Mouse (Mus musculus) intestine, embryonic 15.5 days (tissue): ENCODE measurements around the gene Nufip1. TPM values are rescaled to one million over a fixed set of nuclear protein-coding genes. Genes with fewer than 3 reads are reported as not detected.
"Not testable (repeated sequence)": the region's sequence is repeated elsewhere in the genome, so short reads cannot be mapped to it uniquely, and the experiment has no call there.

ENCODE experiments used
- ATAC-seq: fragments of 200-750 bp; cut with Nextera tagmentation; 2 replicates; pipeline ENCODE4 v1.8.0; 2017; ENCODE audit warnings: moderate TSS enrichment, moderate library complexity
- H3K27ac ChIP-seq: fragments of 300-500 bp; sonication (generic); 2 replicates; pipeline ENCODE4 v1.5.1; 2015; ENCODE audit warnings: mild to moderate bottlenecking, inconsistent platforms
- H3K27me3 ChIP-seq: fragments of 300-500 bp; sonication (generic); replicated peaks from 2 replicates; pipeline ENCODE4 v1.6.1; 2015; ENCODE audit warnings: inconsistent platforms
- H3K36me3 ChIP-seq: fragments of 300-500 bp; sonication (generic); 2 replicates; pipeline ENCODE4 v1.6.1; 2015; ENCODE audit warnings: inconsistent platforms
- H3K4me1 ChIP-seq: fragments of 300-500 bp; sonication (generic); replicated peaks from 2 replicates; pipeline ENCODE4 v1.6.1; 2015; ENCODE audit warnings: inconsistent platforms
- H3K4me2 ChIP-seq: fragments of 300-500 bp; sonication (generic); replicated peaks from 2 replicates; pipeline ENCODE4 v1.6.1; 2015; ENCODE audit warnings: mild to moderate bottlenecking, inconsistent platforms
- H3K4me3 ChIP-seq: fragments of 300-500 bp; sonication (generic); replicated peaks from 2 replicates; pipeline ENCODE4 v1.5.1; 2015; ENCODE audit warnings: inconsistent platforms
- H3K9ac ChIP-seq: fragments of 300-500 bp; sonication (generic); 2 replicates; pipeline ENCODE4 v1.6.1; 2015; ENCODE audit warnings: inconsistent platforms
- H3K9me3 ChIP-seq: fragments of 300-500 bp; sonication (generic); 2 replicates; pipeline ENCODE4 v1.6.1; 2016; ENCODE audit warnings: inconsistent platforms
- WGBS: fragments of 180-500 bp; shearing (Covaris S2); methylation state at CpG from one replicate; pipeline ENCODE4 v1.1.7; 2015; 5-methylcytosine and 5-hydroxymethylcytosine counted together
- polyA plus RNA-seq: library from polyadenylated mRNA; unstranded; fragments of >200 nt; fragmentation: Nextera tagmentation; extraction: Ambion mirVana; gene quantifications from 2 replicates; pipeline ENCODE4 v1.2.1, GENCODE M21; 2015

Gene Nufip1
- polyA plus RNA-seq, 1 experiment from 2014 or later, result 17.4 TPM

DNA sequence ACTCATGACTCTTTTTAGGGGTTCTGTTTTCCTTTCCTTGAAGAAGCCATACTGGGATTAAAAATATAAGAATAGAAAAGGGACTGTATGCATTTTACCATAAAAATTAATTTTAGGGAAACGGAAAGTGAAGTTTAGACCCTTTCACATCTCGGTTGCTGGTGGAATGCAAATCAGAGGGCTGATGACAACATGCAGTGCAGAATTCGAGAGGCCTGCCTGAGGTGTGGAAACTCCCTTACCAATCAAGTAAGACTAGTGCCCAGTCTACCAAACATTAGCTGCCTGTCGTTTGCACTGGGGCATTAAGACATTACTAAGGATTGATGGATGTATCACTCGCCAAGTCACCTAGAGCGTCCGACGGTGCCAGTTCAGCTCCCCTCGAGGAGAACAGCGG is 37.6 kb downstream of the Nufip1 start:
- Histone ChIP-seq H3K9me3 (no peaks in the 10 kb centered on the region), H3K27me3 (no peaks in the 10 kb centered on the region), H3K27ac (no peak overlapping the region), H3K4me3 (no peak overlapping the region), H3K36me3 (no peaks in the 10 kb centered on the region), H3K4me2 (no peak overlapping the region), H3K9ac (no peak overlapping the region), H3K4me1 (peaks cover 10% of the 10 kb centered on the region; the same call in 1 of the 2 replicates)
- 88% methylated on average over 10 of the region's 10 CpGs for WGBS
- ATAC-seq, result no peak

DNA sequence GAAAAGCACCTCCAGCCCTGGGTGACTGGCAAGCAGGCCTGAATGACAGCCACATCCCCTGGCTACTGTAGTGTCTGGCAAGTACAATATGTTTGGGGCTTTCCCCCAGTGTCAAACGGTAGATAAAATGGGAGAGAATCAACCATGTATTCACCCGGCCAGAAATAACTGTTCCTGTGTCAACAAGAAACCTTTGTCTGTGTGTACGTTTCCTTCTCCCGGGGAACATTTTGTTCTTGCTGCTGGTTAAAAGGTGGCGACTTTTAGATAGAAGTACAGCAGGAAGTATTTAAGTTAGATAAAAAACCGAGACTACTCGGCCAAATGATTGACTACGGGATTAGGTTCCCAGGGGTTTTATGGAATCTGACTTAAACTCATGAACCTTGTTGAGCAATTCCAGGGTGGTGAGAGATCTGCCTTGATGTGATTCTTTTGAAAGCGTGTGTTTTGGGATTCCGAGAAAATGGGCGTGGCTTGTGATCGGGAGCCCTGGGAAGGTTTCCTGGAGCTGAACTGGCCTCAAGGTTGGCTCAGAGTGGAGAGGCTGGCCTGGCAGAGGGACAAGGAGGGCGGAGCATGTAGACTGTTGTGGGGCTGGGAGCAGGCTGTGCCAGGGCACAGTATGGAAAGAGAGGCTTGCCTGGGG is 39.0 kb downstream of the Nufip1 start:
- Histone ChIP-seq H3K36me3 (no peaks in the 10 kb centered on the region), H3K27ac (peak overlapping the region; percentile 32; the same call in 1 of the 2 replicates), H3K4me3 (peak overlapping the region; percentile 22), H3K4me1 (peaks cover 12% of the 10 kb centered on the region; the same call in 1 of the 2 replicates), H3K9ac (0 out of 2 replicates have a peak overlapping the region, but pooled peaks have one; percentile 17), H3K9me3 (no peaks in the 10 kb centered on the region), H3K27me3 (no peaks in the 10 kb centered on the region), H3K4me2 (peak overlapping the region; percentile 46)
- ATAC-seq, result peak; percentile 60
- 20% methylated on average over 13 of the region's 13 CpGs for WGBS

DNA sequence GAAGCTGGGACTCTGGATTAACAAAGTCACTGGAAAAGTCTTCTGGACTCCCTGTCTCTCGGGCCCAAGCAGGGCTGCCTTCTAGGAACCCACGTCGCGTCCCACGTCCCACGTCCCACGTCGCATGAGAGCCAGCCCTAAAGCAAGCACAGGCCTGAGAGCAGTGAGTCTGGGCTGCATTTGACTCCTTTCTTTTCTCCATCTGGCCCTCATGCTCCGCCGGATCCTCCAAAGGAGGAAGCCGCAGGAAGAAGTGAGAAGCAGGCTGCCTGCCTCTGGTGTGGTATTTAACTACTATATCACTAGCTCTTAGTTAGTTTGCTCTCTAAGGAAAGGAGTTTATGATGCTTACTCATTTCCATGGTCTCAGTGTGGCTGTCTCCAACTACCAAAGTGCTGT is 39.8 kb downstream of the Nufip1 start:
- H3K4me2 ChIP-seq, result no peak overlapping the region

DNA sequence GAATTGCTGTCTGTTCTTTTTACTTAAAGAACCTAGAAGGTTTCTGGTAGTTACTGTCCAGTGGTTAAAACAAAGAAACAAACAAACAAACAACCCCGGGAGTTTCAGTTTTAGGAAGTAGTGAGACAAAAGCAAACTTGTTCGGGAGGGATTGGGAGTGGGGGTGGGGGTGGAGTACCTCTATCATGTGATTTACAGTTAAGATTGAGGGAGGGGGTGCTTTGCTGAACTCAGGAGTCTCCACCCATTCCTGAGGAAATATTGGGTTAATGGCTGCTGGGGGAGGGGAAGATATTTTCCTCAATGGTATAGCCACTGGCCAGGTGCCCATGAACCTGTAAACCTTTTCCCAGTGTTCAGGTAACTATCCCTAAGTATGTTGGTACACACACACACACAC is 40.3 kb downstream of the Nufip1 start:
- Histone ChIP-seq H3K9ac (no peak overlapping the region), H3K4me3 (no peak overlapping the region), H3K27ac (no peak overlapping the region), H3K36me3 (no peaks in the 10 kb centered on the region), H3K4me2 (no peak overlapping the region), H3K9me3 (no peaks in the 10 kb centered on the region), H3K4me1 (peaks cover 12% of the 10 kb centered on the region; the same call in 1 of the 2 replicates), H3K27me3 (no peaks in the 10 kb centered on the region)
- no peak for ATAC-seq
- 74% methylated on average over 2 of the region's 2 CpGs for WGBS

More for the DNA sequence above, 39.8 kb downstream of the Nufip1 start:
- 85% methylated on average over 11 of the region's 11 CpGs for WGBS
- H3K4me1 ChIP-seq, result peaks cover 12% of the 10 kb centered on the region; the same call in 1 of the 2 replicates
- no peak for ATAC-seq
- no peaks in the 10 kb centered on the region for H3K9me3 ChIP-seq
- no peak overlapping the region for H3K9ac ChIP-seq
- H3K27ac ChIP-seq, result no peak overlapping the region
- H3K27me3 ChIP-seq, result no peaks in the 10 kb centered on the region
- H3K4me3 ChIP-seq, result no peak overlapping the region
- no peaks in the 10 kb centered on the region for H3K36me3 ChIP-seq

DNA sequence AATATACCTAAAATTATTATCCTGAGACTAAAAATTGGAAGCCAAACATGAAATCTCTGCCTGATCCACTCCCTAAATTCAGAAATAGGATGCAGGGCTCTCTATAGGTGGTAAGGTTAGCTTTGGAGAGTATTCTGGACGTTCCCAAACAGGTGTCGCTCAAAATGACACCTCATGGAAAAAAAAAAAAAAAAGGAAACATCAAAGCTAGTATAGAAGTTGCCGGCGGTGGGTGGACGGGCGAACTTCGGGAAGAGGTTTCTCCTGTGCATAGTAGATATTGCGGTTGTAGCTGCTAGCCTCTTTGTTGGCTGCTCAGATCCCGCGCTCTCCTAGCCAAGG is 41.1 kb downstream of the Nufip1 start:
- H3K27ac ChIP-seq, result peak overlapping the region; percentile 99
- H3K36me3 ChIP-seq, result no peaks in the 10 kb centered on the region
- no peaks in the 10 kb centered on the region for H3K9me3 ChIP-seq
- no peak for ATAC-seq
- peak overlapping the region; percentile 87 for H3K9ac ChIP-seq
- peaks cover 12% of the 10 kb centered on the region; the same call in 1 of the 2 replicates for H3K4me1 ChIP-seq
- H3K4me2 ChIP-seq, result peak overlapping the region; percentile 76
- peak overlapping the region; percentile 77 for H3K4me3 ChIP-seq
- H3K27me3 ChIP-seq, result no peaks in the 10 kb centered on the region
- whole genome bisulfite sequencing, result under 1% methylated on average over 10 of the region's 10 CpGs

DNA sequence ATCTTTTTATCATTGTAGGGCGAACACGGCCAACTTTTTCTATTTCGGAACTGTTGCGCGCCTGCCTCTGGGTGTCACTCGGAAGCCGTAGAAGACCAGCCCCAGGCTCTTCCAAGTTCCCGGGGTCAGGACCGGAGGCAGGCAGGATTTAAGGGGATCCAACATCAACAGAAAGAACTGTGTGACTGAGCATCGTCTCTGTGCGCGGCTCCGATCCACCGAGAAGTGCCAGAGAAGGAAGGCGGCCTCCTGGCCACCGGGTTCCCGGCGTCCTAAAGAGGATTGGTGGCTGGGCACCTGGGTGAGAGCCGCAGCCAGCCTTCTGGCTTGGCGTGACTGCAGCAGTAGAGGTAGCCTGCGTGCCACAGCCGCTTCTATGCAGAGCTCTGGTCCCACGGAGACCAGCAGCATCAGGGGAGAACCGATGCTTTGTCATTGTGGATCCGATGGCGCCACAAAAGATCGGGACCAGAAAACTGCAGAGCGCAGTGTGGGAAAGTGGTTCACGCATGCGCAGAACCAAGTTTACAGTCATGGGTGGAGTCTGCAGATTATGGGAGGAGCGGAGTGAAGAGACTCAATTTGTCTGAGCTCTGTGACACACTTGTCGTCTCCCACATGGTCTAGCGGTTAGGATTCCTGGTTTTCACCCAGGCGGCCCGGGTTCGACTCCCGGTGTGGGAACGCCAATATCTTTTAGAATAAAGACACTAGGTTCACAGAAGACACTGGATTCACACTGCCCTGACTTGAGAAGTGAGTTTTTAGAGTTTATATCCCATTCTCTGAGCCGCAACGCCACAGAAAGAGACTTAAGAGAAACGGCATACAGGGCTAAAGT is 41.7 kb downstream of the Nufip1 start:
- H3K27me3 ChIP-seq, result no peaks in the 10 kb centered on the region
- ATAC-seq, result peak; percentile 95
- H3K4me2 ChIP-seq, result peak overlapping the region; percentile 76
- H3K4me3 ChIP-seq, result peak overlapping the region; percentile 77
- WGBS, result under 1% methylated on average over 41 of the region's 41 CpGs
- peak overlapping the region; percentile 87 for H3K9ac ChIP-seq
- no peaks in the 10 kb centered on the region for H3K36me3 ChIP-seq
- H3K9me3 ChIP-seq, result no peaks in the 10 kb centered on the region
- H3K27ac ChIP-seq, result peak overlapping the region; percentile 99
- peaks cover 12% of the 10 kb centered on the region; the same call in 1 of the 2 replicates for H3K4me1 ChIP-seq

DNA sequence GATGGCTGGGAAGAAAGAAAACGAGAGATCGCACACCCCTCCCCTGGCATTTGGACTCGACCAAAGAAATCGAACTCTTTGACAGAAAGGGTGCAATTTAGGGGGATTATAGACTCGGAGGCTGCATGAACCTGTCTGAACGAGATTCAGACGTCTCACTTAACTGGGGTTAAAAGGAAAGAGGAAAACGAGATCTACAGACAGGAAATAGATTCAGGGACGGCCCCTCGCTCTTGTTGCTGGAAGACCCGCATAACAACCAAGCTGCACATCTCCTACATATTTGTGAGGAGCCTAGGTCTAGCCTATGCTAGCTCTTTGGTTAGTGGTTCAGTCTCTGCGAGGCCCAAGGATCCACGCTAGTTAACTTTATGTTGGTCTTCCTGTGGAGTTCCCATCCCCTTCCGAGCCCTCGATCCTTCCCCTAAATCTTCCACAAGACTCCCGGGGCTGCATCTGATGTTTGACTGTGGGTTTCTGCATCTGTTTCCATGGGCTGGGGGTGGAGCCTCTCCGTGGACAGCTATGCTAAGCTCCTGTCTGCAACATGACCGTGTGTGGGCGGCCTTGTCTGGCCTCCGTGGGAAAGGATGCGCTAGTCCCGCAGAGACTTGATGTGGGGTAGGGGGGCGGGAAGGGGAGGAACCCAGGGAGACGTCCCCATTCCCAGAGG is 42.4 kb downstream of the Nufip1 start:
- peak overlapping the region; percentile 99 for H3K27ac ChIP-seq
- no peaks in the 10 kb centered on the region for H3K36me3 ChIP-seq
- H3K9me3 ChIP-seq, result no peaks in the 10 kb centered on the region
- 9% methylated on average over 24 of the region's 24 CpGs for WGBS
- H3K9ac ChIP-seq, result peak overlapping the region; percentile 26; the same call in 1 of the 2 replicates
- no peaks in the 10 kb centered on the region for H3K27me3 ChIP-seq
- peak overlapping the region; percentile 58 for H3K4me2 ChIP-seq
- H3K4me1 ChIP-seq, result peaks cover 12% of the 10 kb centered on the region; the same call in 1 of the 2 replicates
- peak overlapping the region; percentile 77 for H3K4me3 ChIP-seq
- ATAC-seq, result no peak

DNA sequence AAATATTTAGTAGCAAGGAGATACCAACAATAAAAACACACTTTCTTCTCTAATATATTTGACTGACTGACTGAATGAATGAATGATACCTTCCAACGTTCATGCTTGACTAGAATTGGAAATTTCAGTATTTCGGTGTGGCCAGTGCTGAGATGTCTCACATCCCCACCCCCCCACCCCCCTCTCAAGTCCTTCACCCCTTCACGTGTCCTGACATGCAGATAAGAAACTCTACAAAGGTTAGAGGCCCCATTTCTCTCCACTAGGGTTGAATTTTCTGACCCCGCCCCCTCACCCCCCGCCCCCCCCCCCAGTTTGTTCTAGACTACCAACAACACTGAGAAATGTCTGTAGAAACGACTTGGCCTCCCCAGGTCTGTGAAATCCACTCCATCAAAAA is 43.1 kb downstream of the Nufip1 start:
- Histone ChIP-seq H3K4me2 (no peak overlapping the region; the same call in 1 of the 2 replicates), H3K36me3 (no peaks in the 10 kb centered on the region), H3K9me3 (no peaks in the 10 kb centered on the region), H3K4me3 (no peak overlapping the region), H3K27ac (no peak overlapping the region), H3K9ac (no peak overlapping the region), H3K4me1 (peaks cover 12% of the 10 kb centered on the region; the same call in 1 of the 2 replicates), H3K27me3 (no peaks in the 10 kb centered on the region)
- no peak for ATAC-seq
- WGBS, result 21% methylated on average over 6 of the region's 6 CpGs

DNA sequence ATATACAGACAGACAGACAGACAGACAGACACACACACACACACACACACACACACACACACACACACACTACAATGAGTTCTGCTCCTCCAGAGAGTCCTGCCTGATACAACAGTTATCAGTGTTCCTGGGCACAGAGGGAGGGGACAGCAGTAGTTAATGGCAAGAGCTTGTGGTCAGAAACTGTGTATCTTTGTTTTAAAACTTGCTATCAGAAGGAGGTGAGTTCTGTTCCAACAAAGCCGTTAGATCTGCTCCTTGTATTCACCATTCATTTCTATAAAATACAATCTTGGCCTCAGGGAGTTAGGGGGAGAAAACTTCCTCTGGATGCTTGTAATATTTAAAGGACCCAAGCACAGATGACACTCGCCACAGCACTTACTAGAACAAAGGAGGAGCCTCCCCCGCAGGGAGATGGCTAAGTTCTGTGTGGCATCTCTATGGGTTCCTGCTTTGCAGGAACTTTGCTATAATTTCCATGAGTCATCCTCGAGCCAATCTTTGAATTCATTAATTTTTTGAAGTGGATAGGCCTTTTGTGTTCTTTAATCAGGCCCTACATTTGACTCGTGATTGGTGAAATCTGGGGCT is 47.6 kb downstream of the Nufip1 start:
- Histone ChIP-seq H3K27ac (no peak overlapping the region), H3K9me3 (no peaks in the 10 kb centered on the region), H3K36me3 (no peaks in the 10 kb centered on the region), H3K4me3 (no peak overlapping the region), H3K9ac (no peak overlapping the region), H3K4me2 (no peak overlapping the region), H3K4me1 (0 out of 2 replicates have a peak, but pooled peaks cover 2% of the 10 kb centered on the region), H3K27me3 (no peaks in the 10 kb centered on the region)
- WGBS, result 65% methylated on average over 5 of the region's 5 CpGs
- ATAC-seq, result no peak

DNA sequence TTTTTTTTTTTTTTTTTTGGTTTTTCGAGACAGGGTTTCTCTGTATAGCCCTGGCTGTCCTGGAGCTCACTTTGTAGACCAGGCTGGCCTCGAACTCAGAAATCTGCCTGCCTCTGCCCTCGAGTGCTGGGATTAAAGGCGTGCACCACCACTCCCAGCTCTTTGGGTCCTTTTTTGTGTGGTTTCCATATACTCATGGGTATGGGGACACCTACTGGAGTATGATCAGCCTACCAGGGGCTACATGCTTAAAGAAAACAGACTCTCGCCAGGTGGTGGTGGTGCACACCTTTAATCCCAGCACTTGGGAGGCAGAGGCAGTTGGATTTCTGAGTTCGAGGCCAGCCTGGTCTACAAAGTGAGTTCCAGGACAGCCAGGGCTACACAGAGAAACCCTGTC is 49.9 kb downstream of the Nufip1 start:
- H3K4me3 ChIP-seq, ATAC-seq, H3K36me3 ChIP-seq, H3K9ac ChIP-seq, H3K4me2 ChIP-seq, H3K4me1 ChIP-seq, H3K27me3 ChIP-seq, H3K9me3 ChIP-seq, H3K27ac ChIP-seq: not testable (repeated sequence)
- 88% methylated on average over 6 of the region's 6 CpGs for WGBS

DNA sequence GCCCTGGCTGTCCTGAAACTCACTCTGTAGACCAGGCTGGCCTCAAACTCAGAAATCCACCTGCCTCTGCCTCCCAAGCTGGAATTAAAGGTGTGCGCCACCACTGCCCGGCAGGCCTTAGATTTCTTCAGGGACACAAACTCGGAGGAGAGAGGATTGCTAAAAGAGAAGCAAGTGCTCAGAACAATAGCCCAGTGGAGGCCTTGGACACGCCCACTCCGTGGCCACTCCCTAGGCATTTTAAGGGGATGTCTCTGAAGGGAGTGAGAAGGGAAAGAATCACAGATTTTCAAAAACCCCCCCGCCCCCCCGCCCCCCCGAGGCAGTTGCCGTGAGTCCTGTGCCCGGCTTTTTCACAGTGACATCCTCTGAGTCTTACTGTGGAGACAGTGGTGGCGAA is 53.5 kb downstream of the Nufip1 start:
- peak overlapping the region; percentile 56; the same call in 1 of the 2 replicates for H3K4me2 ChIP-seq
- ATAC-seq, result no peak
- 41% methylated on average over 11 of the region's 11 CpGs for WGBS

More for the DNA sequence above, 53.5 kb downstream of the Nufip1 start:
- H3K9me3 ChIP-seq, result no peaks in the 10 kb centered on the region
- H3K36me3 ChIP-seq, result no peaks in the 10 kb centered on the region
- no peak overlapping the region for H3K27ac ChIP-seq
- H3K9ac ChIP-seq, result no peak overlapping the region
- no peaks in the 10 kb centered on the region for H3K4me1 ChIP-seq
- no peak overlapping the region for H3K4me3 ChIP-seq
- H3K27me3 ChIP-seq, result 0 out of 2 replicates have a peak, but pooled peaks cover 3% of the 10 kb centered on the region
